Mouse (Mus musculus) CH12.LX (cell line): ENCODE results near the gene Zfp819. TPM values are rescaled to one million over a fixed set of nuclear protein-coding genes. Genes with fewer than 3 reads are reported as not detected.
A peak's percentile ranks its signal among the peaks of the same experiment; 100 is the strongest.

Source experiments
- DNase-seq: peaks from one replicate; pipeline ENCODE4 v3.0.0-alpha.2; 2013; ENCODE audit errors: extremely low read depth
- H3K27ac ChIP-seq: 2 replicates; pipeline ENCODE4 v1.5.1; 2012; ENCODE audit warnings: low read depth, mild to moderate bottlenecking, control low read depth, moderate library complexity; ENCODE audit not compliant: insufficient read depth
- H3K27me3 ChIP-seq: replicated peaks from 2 replicates; pipeline ENCODE3; 2012; ENCODE audit warnings: inconsistent platforms
- H3K36me3 ChIP-seq, 2 experiments: replicated peaks in 1 of 2; 2 replicates each; pipeline versions ENCODE3 to v1.6.1; 2012; ENCODE audit warnings: inconsistent platforms in 1 of 2, low read length in 1 of 2, mild to moderate bottlenecking in 1 of 2, mixed read lengths in 1 of 2, moderate library complexity in 1 of 2; ENCODE audit not compliant: control insufficient read depth in 1 of 2, insufficient read depth in 1 of 2
- H3K4me1 ChIP-seq, 2 experiments: 2 replicates each; pipeline ENCODE4 v1.6.1; 2012; ENCODE audit warnings: inconsistent platforms in 1 of 2, moderate library complexity in 1 of 2; ENCODE audit not compliant: insufficient read depth in 2 of 2, control insufficient read depth in 1 of 2
- H3K4me2 ChIP-seq: 2 replicates; pipeline ENCODE4 v1.6.1; 2012; ENCODE audit warnings: low read depth, mild to moderate bottlenecking, control low read depth; ENCODE audit not compliant: poor library complexity, insufficient read depth, severe bottlenecking
- H3K4me3 ChIP-seq, 3 experiments: fragments of 150-350 bp in 1 of 3; sonication (generic) in 1 of 3; replicated peaks in 1 of 3; 2 replicates each; pipeline versions ENCODE3 to v1.5.1; 2011 to 2012; ENCODE audit warnings: low read depth in 2 of 3, low read length in 2 of 3, mild to moderate bottlenecking in 2 of 3, moderate library complexity in 2 of 3, control low read depth in 1 of 3, improper control_type of control experiment in 1 of 3, inconsistent platforms in 1 of 3, mixed read lengths in 1 of 3; ENCODE audit not compliant: poor library complexity in 1 of 3
- H3K79me2 ChIP-seq: replicated peaks from 2 replicates; pipeline ENCODE4 v1.6.1; 2012; ENCODE audit warnings: mild to moderate bottlenecking, moderate library complexity; ENCODE audit not compliant: control insufficient read depth, poor library complexity, insufficient read depth, severe bottlenecking; ENCODE audit errors: extremely low read depth
- H3K9ac ChIP-seq: 2 replicates; pipeline ENCODE4 v1.6.1; 2012; ENCODE audit warnings: low read depth, mild to moderate bottlenecking, control low read depth, moderate library complexity; ENCODE audit not compliant: insufficient read depth
- H3K9me3 ChIP-seq: replicated peaks from 2 replicates; pipeline ENCODE3; 2012; ENCODE audit warnings: low read length, inconsistent platforms, mixed read lengths
- CHD2 ChIP-seq: IDR thresholded peaks from 2 replicates; pipeline ENCODE4 v1.6.1; 2011; ENCODE audit warnings: low read length, improper control_type of control experiment
- CTCF ChIP-seq, 2 experiments: IDR thresholded peaks in 1 of 2; conservative IDR thresholded peaks in 1 of 2; 2 replicates each; pipeline ENCODE4 v1.5.1; 2011 to 2012; ENCODE audit warnings: low read depth in 2 of 2, low read length in 2 of 2, improper control_type of control experiment in 1 of 2, inconsistent platforms in 1 of 2, mild to moderate bottlenecking in 1 of 2, moderate library complexity in 1 of 2
- EP300 ChIP-seq: IDR thresholded peaks from 2 replicates; pipeline ENCODE4 v1.6.1; 2011; ENCODE audit warnings: low read length, improper control_type of control experiment
- HCFC1 ChIP-seq: IDR thresholded peaks from 2 replicates; pipeline ENCODE4 v1.6.1; 2012; ENCODE audit warnings: low read depth, mild to moderate bottlenecking, inconsistent platforms, low read length, improper control_type of control experiment
- KAT2A ChIP-seq: IDR thresholded peaks from 2 replicates; pipeline ENCODE4 v1.6.1; 2012; ENCODE audit warnings: low read length, improper control_type of control experiment, inconsistent platforms; ENCODE audit not compliant: insufficient replicate concordance
- MAZ ChIP-seq: IDR thresholded peaks from 2 replicates; pipeline ENCODE4 v1.6.1; 2012; ENCODE audit warnings: low read depth, mild to moderate bottlenecking, inconsistent platforms, low read length, improper control_type of control experiment, moderate library complexity
- MEF2A ChIP-seq: IDR thresholded peaks from 2 replicates; pipeline ENCODE4 v1.6.1; 2014; ENCODE audit warnings: low read depth, mild to moderate bottlenecking, inconsistent platforms, low read length, improper control_type of control experiment, borderline replicate concordance
- MXI1 ChIP-seq: IDR thresholded peaks from 2 replicates; pipeline ENCODE4 v1.6.1; 2011; ENCODE audit warnings: mild to moderate bottlenecking, low read depth, low read length, improper control_type of control experiment
- MYC ChIP-seq: IDR thresholded peaks from 2 replicates; pipeline ENCODE4 v1.6.1; 2011; ENCODE audit warnings: low read depth, mild to moderate bottlenecking, improper control_type of control experiment, low read length
- PAX5 ChIP-seq: IDR thresholded peaks from 2 replicates; pipeline ENCODE4 v1.6.1; 2012; ENCODE audit warnings: low read length, inconsistent platforms, mixed read lengths
- SMC3 ChIP-seq: IDR thresholded peaks from 2 replicates; pipeline ENCODE4 v1.6.1; 2011; ENCODE audit warnings: low read depth, low read length, improper control_type of control experiment
- USF2 ChIP-seq: conservative IDR thresholded peaks from 2 replicates; pipeline ENCODE4 v1.6.1; 2011; ENCODE audit warnings: low read depth, low read length, improper control_type of control experiment
- ZC3H11A ChIP-seq: IDR thresholded peaks from 2 replicates; pipeline ENCODE4 v1.6.1; 2012; ENCODE audit warnings: low read depth, mild to moderate bottlenecking, inconsistent platforms, low read length, improper control_type of control experiment
- ZKSCAN1 ChIP-seq: IDR thresholded peaks from 2 replicates; pipeline ENCODE4 v1.6.1; 2012; ENCODE audit warnings: low read depth, inconsistent platforms, low read length, improper control_type of control experiment, borderline replicate concordance
- ZNF384 ChIP-seq: IDR thresholded peaks from 2 replicates; pipeline ENCODE4 v1.6.1; 2012; ENCODE audit warnings: low read depth, low read length, improper control_type of control experiment, inconsistent platforms
- dilution Hi-C: fragments of 300-500 bp; cut with MboI; formaldehyde crosslinking; loops from 2 replicates; pipeline ENCODE4 v1.14.3; 2020; ENCODE audit warnings: low sequenced_read_pairs; ENCODE audit not compliant: extremely low pct_unique_long_range_greater_than_20kb, extremely low pct_ligation_motif_present
- in situ Hi-C: fragments of 300-500 bp; cut with MboI; formaldehyde crosslinking; loops from 3 replicates; pipeline ENCODE4 v1.14.3; 2019; ENCODE audit warnings: low sequenced_read_pairs, low pct_ligation_motif_present, low pct_unique_long_range_greater_than_20kb, mixed read lengths
- polyA plus RNA-seq: library from polyadenylated mRNA; unstranded; fragments of >175 nt; gene quantifications from 2 replicates; pipeline ENCODE4 v1.2.1, GENCODE M21; 2012; ENCODE audit warnings: low read depth; ENCODE audit not compliant: insufficient read length
- total RNA-seq, 2 experiments: library from RNA; depleted of rRNA; stranded (reverse); fragments of 300-350 nt in 1 of 2; fragments of >200 nt in 1 of 2; gene quantifications; 2 replicates each; pipeline ENCODE4 v1.2.3; 2012 to 2014

Gene Zfp819
- total and polyA plus RNA-seq, 3 experiments = not detected

GRCm38 (mm10) chr7:43623819-43624218 lies 16.9 kb downstream of the Zfp819 start:
- dilution Hi-C loops = no loop called here
- in situ Hi-C loops = no loop called here
- H3K4me3 ChIP-seq = no peak overlapping the region

GRCm38 (mm10) chr7:43625065-43625464 lies 18.1 kb downstream of the Zfp819 start:
- in situ Hi-C loops (no loop called here), dilution Hi-C loops (no loop called here)
- Histone ChIP-seq H3K27ac (no peak overlapping the region), H3K9ac (no peak overlapping the region), H3K27me3 (no peaks in the 10 kb centered on the region), H3K9me3 (no peaks in the 10 kb centered on the region), H3K36me3 (no peaks in the 10 kb centered on the region), H3K4me3 (no peak overlapping the region), H3K79me2 (no peaks in the 10 kb centered on the region), H3K4me2 (no peak overlapping the region), H3K4me1 (peaks cover 10 to 19% of the 10 kb centered on the region in 2 experiments)
- peak; percentile 27 for DNase-seq
- no peak for TF ChIP-seq SMC3
- TF ChIP-seq MEF2A = no peak
- no peak for TF ChIP-seq ZNF384
- no peak for TF ChIP-seq MAZ
- TF ChIP-seq CHD2 = no peak
- no peak for TF ChIP-seq USF2
- no peak for TF ChIP-seq KAT2A
- no peak for TF ChIP-seq EP300
- no peak for TF ChIP-seq CTCF (conservative IDR thresholded peaks at IDR 0.05 in 1 of 2, IDR thresholded peaks at IDR 0.05 in 1 of 2; ENCODE audit: low read depth in 2 of 2, low read length in 2 of 2)

More at GRCm38 (mm10) chr7:43623819-43624218, 16.9 kb downstream of the Zfp819 start:
- Histone ChIP-seq H3K27me3 (no peaks in the 10 kb centered on the region), H3K79me2 (no peaks in the 10 kb centered on the region), H3K9ac (no peak overlapping the region), H3K27ac (no peak overlapping the region), H3K4me1 (peaks cover 10 to 19% of the 10 kb centered on the region in 2 experiments), H3K36me3 (no peaks in the 10 kb centered on the region), H3K4me2 (no peak overlapping the region), H3K9me3 (no peaks in the 10 kb centered on the region)
- DNase-seq = no peak
- TF ChIP-seq MXI1 (no peak), MEF2A (no peak), HCFC1 (no peak), MYC (no peak), CHD2 (no peak), PAX5 (no peak), ZKSCAN1 (no peak), ZC3H11A (no peak)
